Mouse (Mus musculus) large intestine, adult 2 months (tissue): ENCODE measurements around the gene Olfr342. TPM values are rescaled to one million over a fixed set of nuclear protein-coding genes. Genes with fewer than 3 reads are reported as not detected.

ENCODE experiments used
- DNase-seq: peaks from one replicate; pipeline ENCODE4 v3.0.0-alpha.2; 2012; ENCODE audit warnings: low read depth, low spot score
- WGBS: fragments of 180-500 bp; shearing (Covaris S2); methylation state at CpG from one replicate; pipeline ENCODE4 v1.1.7; 2018; 5-methylcytosine and 5-hydroxymethylcytosine counted together
- polyA plus RNA-seq: library from polyadenylated mRNA; depleted of rRNA; stranded (reverse); fragments of >200 nt; gene quantifications from 2 replicates; pipeline ENCODE4 v1.2.3, GENCODE M21; 2012; rRNA removed

Olfr342 gene
- not detected in 2 replicates for polyA plus RNA-seq

- DNase-seq, result no peak
- 63% methylated on average over 3 of the region's 3 CpGs for WGBS
Observed at GRCm38 (mm10) chr2:36524698-36525097, at the start of gene Olfr342. TSS of gene Olfr342 (plus strand) at chr2:36524998.

GRCm38 (mm10) chr2:36482368-36482767, 42.4 kb upstream of the Olfr342 start, which contains the start of gene Olfr341:
TSS of gene Olfr341 (minus strand) at chr2:36482468.
- DNase-seq, result no peak

- DNase-seq, result no peak
Observed at GRCm38 (mm10) chr2:36565156-36565555, 40.4 kb downstream of the Olfr342 start.

GRCm38 (mm10) chr2:36566362-36566761, 41.6 kb downstream of the Olfr342 start, which contains the start of gene Olfr344:
TSS of gene Olfr344 (plus strand) at chr2:36566662.
- WGBS, result 90% methylated on average over 1 of the region's 1 CpGs
- DNase-seq, result no peak

GRCm38 (mm10) chr2:36567022-36567421, 42.2 kb downstream of the Olfr342 start:
- no peak for DNase-seq

- DNase-seq, result no peak
- 95% methylated on average over 3 of the region's 3 CpGs for WGBS
Observed at GRCm38 (mm10) chr2:36567845-36568244, 43.0 kb downstream of the Olfr342 start.

Other genes with a start within 250 kb of the Olfr342 start
- not detected in 2 replicates for gene Olfr338, start 151.5 kb upstream of the Olfr342 start, polyA plus RNA-seq
- not detected in 2 replicates for gene Olfr339, start 106.1 kb upstream of the Olfr342 start, polyA plus RNA-seq
- gene Olfr340, start 72.4 kb upstream of the Olfr342 start, polyA plus RNA-seq, result not detected in 2 replicates
- gene Olfr341, start 42.5 kb upstream of the Olfr342 start, polyA plus RNA-seq, result not detected in 2 replicates
- gene Olfr344, start 41.7 kb downstream of the Olfr342 start, polyA plus RNA-seq, result not detected in 2 replicates
- gene Olfr345, start 115.0 kb downstream of the Olfr342 start, polyA plus RNA-seq, result not detected in 2 replicates
- gene Olfr346, start 160.8 kb downstream of the Olfr342 start, polyA plus RNA-seq, result not detected in 2 replicates
- not detected in 2 replicates for gene Olfr347, start 206.9 kb downstream of the Olfr342 start, polyA plus RNA-seq